Mouse (Mus musculus) fat pad, adult 2 months (tissue): ENCODE results near the gene Clstn2.
A peak's percentile ranks its signal among the peaks of the same experiment; 100 is the strongest.

Experiments
- DNase-seq: peaks from one replicate; pipeline ENCODE4 v3.0.0-alpha.2; 2011; ENCODE audit warnings: low read depth, low spot score; ENCODE audit errors: extremely low read depth

Clstn2 gene

DNA sequence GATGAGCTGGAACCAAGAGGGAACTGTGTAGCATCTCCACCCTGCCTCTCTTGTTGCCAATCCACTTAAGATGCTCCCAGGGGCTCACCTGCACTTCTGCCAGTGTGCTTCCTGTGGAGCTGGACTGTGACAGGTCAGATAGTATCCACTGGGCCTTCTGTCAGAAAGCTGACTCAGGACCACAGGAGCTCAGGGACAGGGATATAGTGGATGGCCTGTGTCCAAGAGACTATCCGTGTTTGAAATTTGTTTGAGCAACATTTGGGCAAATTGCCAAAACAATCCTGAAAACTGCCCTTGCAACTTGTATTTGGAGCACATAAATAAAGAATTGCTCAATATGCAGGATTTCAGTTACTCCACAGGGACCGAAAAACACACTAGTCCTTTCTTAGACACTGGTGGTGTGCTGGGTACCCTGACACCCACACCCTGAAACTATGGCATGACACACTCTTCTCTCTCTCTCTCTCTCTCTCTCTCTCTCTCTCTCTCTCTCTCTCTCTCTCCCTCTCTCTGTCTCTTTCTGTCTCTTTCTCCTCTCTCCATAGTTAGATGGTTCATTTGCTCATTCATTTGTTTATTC is 542.3 kb downstream of the Clstn2 start:
- DNase-seq, result peak; percentile 74

- no peak for DNase-seq
Observed at GRCm38 (mm10) chr9:97486826-97487225, 546.2 kb downstream of the Clstn2 start.

DNA sequence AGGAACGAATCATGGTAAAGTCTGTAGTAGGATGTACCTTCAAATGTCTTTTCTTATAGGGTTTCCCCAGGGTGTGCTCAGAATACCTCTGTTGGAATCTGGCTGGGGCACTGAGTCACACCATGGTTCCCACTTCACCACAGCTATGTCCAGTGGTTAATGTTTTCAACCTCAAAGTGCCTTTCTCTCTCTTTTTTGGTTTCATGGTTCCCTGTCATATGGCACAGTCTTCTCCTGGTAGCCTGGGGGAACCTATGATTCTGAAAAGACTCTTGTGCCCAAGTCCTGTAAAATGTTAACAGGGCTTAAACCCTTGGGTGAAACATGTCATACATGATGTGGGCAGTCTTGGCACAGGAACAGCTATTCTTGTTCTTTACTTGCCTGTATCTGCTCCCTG is 551.8 kb downstream of the Clstn2 start:
- DNase-seq, result no peak

- no peak for DNase-seq
Observed at GRCm38 (mm10) chr9:97476961-97477360, 556.0 kb downstream of the Clstn2 start.

DNA sequence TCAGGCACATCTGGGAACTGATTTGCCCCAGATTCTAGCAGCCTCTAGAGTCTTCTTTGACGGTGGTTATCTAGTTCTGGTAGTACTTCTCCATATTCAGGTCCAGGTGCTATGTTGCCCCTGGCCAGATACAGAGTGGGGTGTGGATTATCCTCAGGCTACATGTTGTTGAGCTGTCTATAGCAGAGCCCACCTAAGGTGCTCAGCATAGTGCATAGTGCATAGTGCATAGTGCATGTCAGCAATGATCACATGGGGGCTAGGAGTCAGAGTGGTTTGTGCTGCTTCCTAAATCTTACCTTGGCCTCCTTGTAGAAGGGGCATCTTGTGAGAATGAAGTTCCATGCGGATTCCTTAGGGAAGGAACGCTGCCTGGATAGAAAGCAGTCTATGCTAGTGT is 556.5 kb downstream of the Clstn2 start:
- DNase-seq, result no peak

DNA sequence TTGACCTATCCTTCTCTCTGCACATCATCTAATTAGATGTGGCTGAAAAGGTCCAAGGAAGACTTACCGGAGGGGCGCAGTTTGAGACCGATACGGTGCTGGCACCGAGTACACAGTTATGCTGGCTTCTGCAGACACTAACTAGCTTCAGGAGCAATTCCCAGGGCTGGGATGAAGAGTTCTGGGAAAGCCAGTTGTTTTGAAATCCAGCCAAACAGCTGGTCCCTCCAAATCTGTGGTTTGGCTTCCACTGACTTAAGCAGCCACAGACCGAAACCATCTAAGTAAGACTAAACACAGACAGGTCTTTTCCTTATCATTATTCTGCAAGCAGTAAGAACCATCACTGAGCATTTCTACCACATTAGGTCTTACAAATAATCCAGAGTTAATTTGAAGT is 558.1 kb downstream of the Clstn2 start:
- no peak for DNase-seq

DNA sequence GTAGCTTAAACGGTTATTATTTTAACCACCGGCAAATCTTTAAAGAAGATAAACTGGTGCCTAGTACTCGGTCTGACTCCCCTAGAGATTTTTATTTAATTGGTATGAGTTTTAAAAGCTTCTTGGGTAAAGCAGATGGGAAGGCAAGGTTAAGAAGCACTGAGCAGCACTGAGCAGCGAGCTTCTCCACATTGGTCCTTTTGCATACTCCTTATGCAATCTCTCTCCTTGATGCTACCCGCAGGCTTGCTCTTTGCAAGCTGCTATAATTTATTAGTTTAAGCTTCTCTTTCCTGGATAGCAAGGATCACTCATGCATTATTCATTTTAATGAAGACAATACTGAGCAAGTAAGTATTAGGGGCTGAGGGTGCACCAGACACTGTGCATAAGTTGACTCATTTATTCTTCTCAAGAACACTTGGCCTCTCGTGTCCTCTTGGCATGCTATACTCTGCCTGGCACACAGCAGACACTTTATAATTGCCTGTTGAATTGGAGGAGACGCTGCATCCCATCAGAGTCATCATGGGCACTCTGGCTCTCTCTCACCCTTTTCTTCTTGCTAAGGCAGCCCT is 561.9 kb downstream of the Clstn2 start:
- no peak for DNase-seq

- DNase-seq, result no peak
Observed at GRCm38 (mm10) chr9:97460452-97460851, 572.5 kb downstream of the Clstn2 start.

- no peak for DNase-seq
Observed at GRCm38 (mm10) chr9:97459745-97460144, 573.2 kb downstream of the Clstn2 start.

DNA sequence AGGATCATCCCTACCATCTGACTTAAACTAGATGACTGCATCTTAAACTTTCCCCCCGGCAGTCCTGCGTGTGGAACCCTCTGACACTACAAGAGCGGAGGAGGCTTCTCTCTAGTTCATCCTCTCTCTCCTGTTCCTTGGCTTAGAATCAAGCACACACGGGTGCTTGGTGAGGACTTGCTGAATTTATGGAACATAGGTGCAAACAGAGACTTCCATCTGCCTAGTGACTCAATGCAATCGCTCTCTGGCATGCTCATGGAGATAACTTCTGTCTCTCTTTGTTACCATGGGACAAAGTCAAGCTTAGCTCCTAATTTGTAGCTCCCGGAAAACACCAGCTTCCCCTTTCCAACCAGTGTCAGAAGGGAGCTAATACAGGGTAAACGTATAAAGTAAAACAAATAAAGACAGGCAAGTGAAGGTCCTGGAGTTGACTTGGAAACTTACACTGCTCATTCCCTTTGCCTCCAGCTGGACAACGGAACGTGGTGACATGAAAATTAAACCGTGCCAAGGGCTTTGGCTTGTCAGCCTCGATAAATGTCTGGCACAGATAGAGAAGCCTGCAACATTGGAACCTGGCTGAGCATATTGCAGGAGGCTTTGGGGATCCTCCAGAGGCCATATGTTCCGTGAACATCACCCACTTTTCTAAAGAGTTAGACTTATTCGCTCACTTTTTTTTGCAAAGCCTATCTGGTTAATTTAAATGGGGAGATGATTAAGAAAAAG is 583.5 kb downstream of the Clstn2 start:
- DNase-seq, result no peak

- DNase-seq, result no peak
Observed at GRCm38 (mm10) chr9:97439872-97440636, 592.9 kb downstream of the Clstn2 start.

GRCm38 (mm10) chr9:97434666-97435065 is 598.3 kb downstream of the Clstn2 start:
- no peak for DNase-seq

GRCm38 (mm10) chr9:97429885-97430449 is 603.0 kb downstream of the Clstn2 start:
- DNase-seq, result no peak

DNA sequence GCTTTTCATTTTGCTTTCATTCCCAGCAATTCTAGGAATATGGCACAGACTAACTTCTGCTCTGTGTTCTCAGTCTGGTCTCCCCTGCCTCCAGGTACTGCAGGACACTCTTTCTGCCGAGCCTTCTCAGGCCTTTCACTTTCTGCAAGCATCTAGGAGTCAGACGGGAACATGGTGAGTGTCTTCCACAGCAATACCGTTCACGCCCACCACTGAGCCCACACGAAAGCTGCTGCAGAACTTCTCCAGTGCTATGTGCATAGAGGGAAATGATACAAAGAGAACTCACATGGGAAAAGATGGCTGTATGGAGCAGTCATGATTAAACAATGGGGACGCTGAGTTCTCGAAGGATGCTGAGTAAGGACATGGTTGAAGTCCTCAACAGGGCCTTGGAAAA is 604.9 kb downstream of the Clstn2 start:
- no peak for DNase-seq

- DNase-seq, result no peak
Observed at GRCm38 (mm10) chr9:97420896-97421295, 612.1 kb downstream of the Clstn2 start.

DNA sequence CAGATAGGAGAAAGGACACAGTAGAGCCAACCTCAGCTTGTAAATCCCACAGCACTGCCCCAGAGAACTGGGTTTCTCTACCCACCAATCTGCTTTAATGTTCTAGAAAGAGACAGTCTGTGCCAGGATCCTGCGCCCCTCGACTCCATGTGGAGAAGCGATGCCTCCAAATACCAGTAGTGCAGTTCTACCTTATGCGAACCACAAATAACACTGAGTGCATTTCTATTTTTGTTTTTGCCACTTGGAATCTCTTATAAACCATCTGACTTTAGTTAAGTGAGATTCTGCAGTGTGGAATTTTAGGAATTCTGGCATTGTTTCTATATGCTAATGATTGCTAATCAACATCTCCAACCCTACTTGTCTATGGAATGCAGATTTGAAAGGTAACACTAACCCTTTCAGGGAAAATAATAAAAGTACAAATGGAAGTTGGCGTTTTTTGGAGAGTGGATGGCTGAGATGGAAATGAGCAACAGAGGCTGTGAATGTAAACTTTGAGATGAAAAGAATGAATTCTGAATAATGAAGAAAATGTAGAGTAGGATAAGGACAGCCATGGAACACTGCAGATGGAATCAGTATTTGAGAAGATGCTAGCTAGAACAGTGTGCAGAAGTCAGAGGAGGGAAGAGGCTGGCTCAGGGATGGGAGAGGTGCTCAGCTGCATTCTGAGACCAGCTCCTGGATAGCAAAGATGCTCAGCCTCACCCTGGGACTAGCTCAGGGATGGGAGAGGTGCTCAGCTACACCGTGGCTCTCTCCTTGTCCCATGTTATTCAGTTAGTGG is 617.9 kb downstream of the Clstn2 start:
- no peak for DNase-seq

- no peak for DNase-seq
Observed at GRCm38 (mm10) chr9:97408142-97408541, 624.8 kb downstream of the Clstn2 start.
